Mouse (Mus musculus): Measurements from ENCODE around the gene Zeb2.

DNA sequence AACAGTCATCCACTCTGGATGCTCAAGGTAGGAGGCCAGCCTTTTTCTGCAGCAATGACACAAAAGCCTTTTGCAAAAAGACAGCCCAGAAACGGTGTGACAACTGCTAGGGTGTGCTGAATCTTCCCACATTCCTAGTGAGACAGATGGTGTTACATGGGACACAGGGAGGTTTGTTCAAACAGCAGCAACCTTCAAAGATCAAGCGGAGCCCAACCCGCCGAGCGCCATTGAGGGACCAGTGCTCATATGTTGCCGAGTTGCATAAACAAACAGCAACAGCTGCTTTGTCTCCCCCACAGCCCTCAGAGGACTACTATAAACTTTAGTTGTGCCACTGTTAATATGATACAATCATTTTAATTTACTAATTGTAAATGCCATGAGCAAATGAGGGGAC lies 117.3 kb downstream of the Zeb2 start:
- TF ChIP-seq CTCF (IDR thresholded peaks at IDR 0.05; ENCODE audit: low read depth) (no peak), EP300 (optimal IDR thresholded peaks at IDR 0.05) (no peak)

Data from stomach, postnatal 0 days (tissue).